Mouse (Mus musculus) CH12.LX (cell line): Measurements from ENCODE around the gene 2010300C02Rik. TPM values are rescaled to one million over a fixed set of nuclear protein-coding genes. Genes with fewer than 3 reads are reported as not detected.

Experiments
- DNase-seq: peaks from one replicate; pipeline ENCODE4 v3.0.0-alpha.2; 2013; ENCODE audit errors: extremely low read depth
- H3K27ac ChIP-seq: 2 replicates; pipeline ENCODE4 v1.5.1; 2012; ENCODE audit warnings: low read depth, mild to moderate bottlenecking, control low read depth, moderate library complexity; ENCODE audit not compliant: insufficient read depth
- H3K27me3 ChIP-seq: replicated peaks from 2 replicates; pipeline ENCODE3; 2012; ENCODE audit warnings: inconsistent platforms
- H3K36me3 ChIP-seq, 2 experiments: replicated peaks in 1 of 2; 2 replicates each; pipeline versions ENCODE3 to v1.6.1; 2012; ENCODE audit warnings: inconsistent platforms in 1 of 2, low read length in 1 of 2, mild to moderate bottlenecking in 1 of 2, mixed read lengths in 1 of 2, moderate library complexity in 1 of 2; ENCODE audit not compliant: control insufficient read depth in 1 of 2, insufficient read depth in 1 of 2
- H3K4me1 ChIP-seq, 2 experiments: 2 replicates each; pipeline ENCODE4 v1.6.1; 2012; ENCODE audit warnings: inconsistent platforms in 1 of 2, moderate library complexity in 1 of 2; ENCODE audit not compliant: insufficient read depth in 2 of 2, control insufficient read depth in 1 of 2
- H3K4me2 ChIP-seq: 2 replicates; pipeline ENCODE4 v1.6.1; 2012; ENCODE audit warnings: low read depth, mild to moderate bottlenecking, control low read depth; ENCODE audit not compliant: poor library complexity, insufficient read depth, severe bottlenecking
- H3K4me3 ChIP-seq, 3 experiments: fragments of 150-350 bp in 1 of 3; sonication (generic) in 1 of 3; replicated peaks in 1 of 3; 2 replicates each; pipeline versions ENCODE3 to v1.5.1; 2011 to 2012; ENCODE audit warnings: low read depth in 2 of 3, low read length in 2 of 3, mild to moderate bottlenecking in 2 of 3, moderate library complexity in 2 of 3, control low read depth in 1 of 3, improper control_type of control experiment in 1 of 3, inconsistent platforms in 1 of 3, mixed read lengths in 1 of 3; ENCODE audit not compliant: poor library complexity in 1 of 3
- H3K79me2 ChIP-seq: replicated peaks from 2 replicates; pipeline ENCODE4 v1.6.1; 2012; ENCODE audit warnings: mild to moderate bottlenecking, moderate library complexity; ENCODE audit not compliant: control insufficient read depth, poor library complexity, insufficient read depth, severe bottlenecking; ENCODE audit errors: extremely low read depth
- H3K9ac ChIP-seq: 2 replicates; pipeline ENCODE4 v1.6.1; 2012; ENCODE audit warnings: low read depth, mild to moderate bottlenecking, control low read depth, moderate library complexity; ENCODE audit not compliant: insufficient read depth
- H3K9me3 ChIP-seq: replicated peaks from 2 replicates; pipeline ENCODE3; 2012; ENCODE audit warnings: low read length, inconsistent platforms, mixed read lengths
- BHLHE40 ChIP-seq: IDR thresholded peaks from 2 replicates; pipeline ENCODE4 v1.6.1; 2011; ENCODE audit warnings: mild to moderate bottlenecking, low read depth, low read length, improper control_type of control experiment
- CHD2 ChIP-seq: IDR thresholded peaks from 2 replicates; pipeline ENCODE4 v1.6.1; 2011; ENCODE audit warnings: low read length, improper control_type of control experiment
- CTCF ChIP-seq, 2 experiments: IDR thresholded peaks in 1 of 2; conservative IDR thresholded peaks in 1 of 2; 2 replicates each; pipeline ENCODE4 v1.5.1; 2011 to 2012; ENCODE audit warnings: low read depth in 2 of 2, low read length in 2 of 2, improper control_type of control experiment in 1 of 2, inconsistent platforms in 1 of 2, mild to moderate bottlenecking in 1 of 2, moderate library complexity in 1 of 2
- E2F4 ChIP-seq: IDR thresholded peaks from 2 replicates; pipeline ENCODE4 v1.6.1; 2011; ENCODE audit warnings: low read depth, low read length, improper control_type of control experiment; ENCODE audit not compliant: insufficient replicate concordance
- ELF1 ChIP-seq: IDR thresholded peaks from 2 replicates; pipeline ENCODE4 v1.6.1; 2014; ENCODE audit warnings: low read depth, mild to moderate bottlenecking, inconsistent platforms, low read length, improper control_type of control experiment
- EP300 ChIP-seq: IDR thresholded peaks from 2 replicates; pipeline ENCODE4 v1.6.1; 2011; ENCODE audit warnings: low read length, improper control_type of control experiment
- GABPA ChIP-seq: IDR thresholded peaks from 2 replicates; pipeline ENCODE4 v1.6.1; 2012; ENCODE audit warnings: low read depth, low read length, improper control_type of control experiment, inconsistent platforms; ENCODE audit not compliant: insufficient replicate concordance
- HCFC1 ChIP-seq: IDR thresholded peaks from 2 replicates; pipeline ENCODE4 v1.6.1; 2012; ENCODE audit warnings: low read depth, mild to moderate bottlenecking, inconsistent platforms, low read length, improper control_type of control experiment
- IRF4 ChIP-seq: IDR thresholded peaks from 2 replicates; pipeline ENCODE4 v1.6.1; 2014; ENCODE audit warnings: low read depth, mild to moderate bottlenecking, inconsistent platforms, low read length, improper control_type of control experiment
- JUND ChIP-seq: conservative IDR thresholded peaks from 2 replicates; pipeline ENCODE4 v1.6.1; 2011; ENCODE audit warnings: low read depth, low read length, improper control_type of control experiment
- MAX ChIP-seq: IDR thresholded peaks from 2 replicates; pipeline ENCODE4 v1.6.1; 2011; ENCODE audit warnings: low read length, improper control_type of control experiment
- MAZ ChIP-seq: IDR thresholded peaks from 2 replicates; pipeline ENCODE4 v1.6.1; 2012; ENCODE audit warnings: low read depth, mild to moderate bottlenecking, inconsistent platforms, low read length, improper control_type of control experiment, moderate library complexity
- MXI1 ChIP-seq: IDR thresholded peaks from 2 replicates; pipeline ENCODE4 v1.6.1; 2011; ENCODE audit warnings: mild to moderate bottlenecking, low read depth, low read length, improper control_type of control experiment
- MYC ChIP-seq: IDR thresholded peaks from 2 replicates; pipeline ENCODE4 v1.6.1; 2011; ENCODE audit warnings: low read depth, mild to moderate bottlenecking, improper control_type of control experiment, low read length
- NELFE ChIP-seq: IDR thresholded peaks from 2 replicates; pipeline ENCODE4 v1.6.1; 2011; ENCODE audit warnings: low read depth, low read length, improper control_type of control experiment
- NRF1 ChIP-seq: IDR thresholded peaks from 2 replicates; pipeline ENCODE4 v1.6.1; 2014; ENCODE audit warnings: low read depth, mild to moderate bottlenecking, inconsistent platforms, low read length, improper control_type of control experiment, moderate library complexity
- PAX5 ChIP-seq: IDR thresholded peaks from 2 replicates; pipeline ENCODE4 v1.6.1; 2012; ENCODE audit warnings: low read length, inconsistent platforms, mixed read lengths
- POLR2A ChIP-seq: IDR thresholded peaks from 2 replicates; pipeline ENCODE4 v1.6.1; 2011; ENCODE audit warnings: low read depth, mild to moderate bottlenecking, improper control_type of control experiment, low read length
- POLR2AphosphoS2 ChIP-seq: IDR thresholded peaks from 2 replicates; pipeline ENCODE4 v1.6.1; 2011; ENCODE audit warnings: low read depth, low read length, improper control_type of control experiment
- RAD21 ChIP-seq: IDR thresholded peaks from 2 replicates; pipeline ENCODE4 v1.6.1; 2011; ENCODE audit warnings: low read depth, mild to moderate bottlenecking, low read length, improper control_type of control experiment, moderate library complexity
- RCOR1 ChIP-seq: conservative IDR thresholded peaks from 2 replicates; pipeline ENCODE4 v1.6.1; 2012; ENCODE audit warnings: low read depth, mild to moderate bottlenecking, inconsistent platforms, low read length, improper control_type of control experiment
- SIN3A ChIP-seq: IDR thresholded peaks from 2 replicates; pipeline ENCODE4 v1.6.1; 2012; ENCODE audit warnings: low read length, improper control_type of control experiment, inconsistent platforms
- SMC3 ChIP-seq: IDR thresholded peaks from 2 replicates; pipeline ENCODE4 v1.6.1; 2011; ENCODE audit warnings: low read depth, low read length, improper control_type of control experiment
- TCF12 ChIP-seq: IDR thresholded peaks from 2 replicates; pipeline ENCODE4 v1.6.1; 2014; ENCODE audit warnings: low read depth, mild to moderate bottlenecking, inconsistent platforms, low read length, improper control_type of control experiment
- UBTF ChIP-seq: IDR thresholded peaks from 2 replicates; pipeline ENCODE4 v1.6.1; 2012; ENCODE audit warnings: low read depth, mild to moderate bottlenecking, inconsistent platforms, low read length, improper control_type of control experiment, moderate library complexity
- USF1 ChIP-seq: IDR thresholded peaks from 2 replicates; pipeline ENCODE4 v1.6.1; 2014; ENCODE audit warnings: low read depth, mild to moderate bottlenecking, inconsistent platforms, low read length, improper control_type of control experiment
- ZC3H11A ChIP-seq: IDR thresholded peaks from 2 replicates; pipeline ENCODE4 v1.6.1; 2012; ENCODE audit warnings: low read depth, mild to moderate bottlenecking, inconsistent platforms, low read length, improper control_type of control experiment
- ZKSCAN1 ChIP-seq: IDR thresholded peaks from 2 replicates; pipeline ENCODE4 v1.6.1; 2012; ENCODE audit warnings: low read depth, inconsistent platforms, low read length, improper control_type of control experiment, borderline replicate concordance
- ZNF384 ChIP-seq: IDR thresholded peaks from 2 replicates; pipeline ENCODE4 v1.6.1; 2012; ENCODE audit warnings: low read depth, low read length, improper control_type of control experiment, inconsistent platforms
- dilution Hi-C: fragments of 300-500 bp; cut with MboI; formaldehyde crosslinking; loops from 2 replicates; pipeline ENCODE4 v1.14.3; 2020; ENCODE audit warnings: low sequenced_read_pairs; ENCODE audit not compliant: extremely low pct_unique_long_range_greater_than_20kb, extremely low pct_ligation_motif_present
- in situ Hi-C: fragments of 300-500 bp; cut with MboI; formaldehyde crosslinking; loops from 3 replicates; pipeline ENCODE4 v1.14.3; 2019; ENCODE audit warnings: low sequenced_read_pairs, low pct_ligation_motif_present, low pct_unique_long_range_greater_than_20kb, mixed read lengths
- polyA plus RNA-seq: library from polyadenylated mRNA; unstranded; fragments of >175 nt; gene quantifications from 2 replicates; pipeline ENCODE4 v1.2.1, GENCODE M21; 2012; ENCODE audit warnings: low read depth; ENCODE audit not compliant: insufficient read length
- total RNA-seq, 2 experiments: library from RNA; depleted of rRNA; stranded (reverse); fragments of 300-350 nt in 1 of 2; fragments of >200 nt in 1 of 2; gene quantifications; 2 replicates each; pipeline ENCODE4 v1.2.3; 2012 to 2014

2010300C02Rik gene
- total and polyA plus RNA-seq, 3 experiments = 0.08 to 0.25 (median 0.09) TPM

DNA sequence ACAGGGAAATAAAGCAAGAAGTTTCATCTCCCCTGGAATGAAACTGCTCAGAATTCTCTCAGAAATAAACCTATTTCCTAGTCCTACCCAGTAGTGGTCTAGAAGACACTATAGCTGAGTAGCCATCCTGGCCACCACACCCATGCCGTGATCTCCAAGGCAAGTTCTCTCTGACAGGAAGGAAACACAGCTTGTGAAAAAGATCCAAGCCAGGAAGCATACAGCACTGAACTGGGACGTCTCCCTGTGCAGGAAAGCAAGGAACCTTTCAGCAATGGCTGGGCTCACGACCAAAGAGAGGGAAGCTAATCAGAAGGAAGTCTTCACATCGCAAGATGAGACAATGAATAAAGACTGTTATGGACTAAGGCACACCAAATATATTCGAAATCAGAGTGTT, 86.4 kb downstream of the 2010300C02Rik start:
- no peak for DNase-seq
- in situ Hi-C loops (loop anchor here (5.0 to 25.0 kb wide), 4 partner anchors 91 to 846 kb away; partner anchors contain the start of gene Mgat4a), dilution Hi-C loops (no loop called here)
- Histone ChIP-seq H3K79me2 (no peaks in the 10 kb centered on the region), H3K4me3 (no peak overlapping the region), H3K27me3 (no peaks in the 10 kb centered on the region), H3K27ac (no peak overlapping the region), H3K9ac (no peak overlapping the region), H3K9me3 (no peaks in the 10 kb centered on the region), H3K4me2 (no peak overlapping the region), H3K36me3 (no peaks in the 10 kb centered on the region), H3K4me1 (peaks cover 0 to 27% of the 10 kb centered on the region in 2 experiments; a peak in 2 of 4 replicates)
- no peak for TF ChIP-seq ZC3H11A
- TF ChIP-seq MAX = no peak
- TF ChIP-seq SIN3A = no peak
- no peak for TF ChIP-seq SMC3
- TF ChIP-seq ELF1 = no peak
- no peak for TF ChIP-seq IRF4
- no peak for TF ChIP-seq CHD2
- TF ChIP-seq BHLHE40 = no peak
- no peak for TF ChIP-seq POLR2AphosphoS2
- TF ChIP-seq E2F4 = no peak
- no peak for TF ChIP-seq USF1
- TF ChIP-seq POLR2A = no peak
- no peak for TF ChIP-seq ZKSCAN1
- TF ChIP-seq MAZ = no peak
- TF ChIP-seq ZNF384 = no peak
- no peak for TF ChIP-seq CTCF (conservative IDR thresholded peaks at IDR 0.05 in 1 of 2, IDR thresholded peaks at IDR 0.05 in 1 of 2; ENCODE audit: low read depth in 2 of 2, low read length in 2 of 2)
- no peak for TF ChIP-seq RAD21
- no peak for TF ChIP-seq NRF1
- no peak for TF ChIP-seq EP300

DNA sequence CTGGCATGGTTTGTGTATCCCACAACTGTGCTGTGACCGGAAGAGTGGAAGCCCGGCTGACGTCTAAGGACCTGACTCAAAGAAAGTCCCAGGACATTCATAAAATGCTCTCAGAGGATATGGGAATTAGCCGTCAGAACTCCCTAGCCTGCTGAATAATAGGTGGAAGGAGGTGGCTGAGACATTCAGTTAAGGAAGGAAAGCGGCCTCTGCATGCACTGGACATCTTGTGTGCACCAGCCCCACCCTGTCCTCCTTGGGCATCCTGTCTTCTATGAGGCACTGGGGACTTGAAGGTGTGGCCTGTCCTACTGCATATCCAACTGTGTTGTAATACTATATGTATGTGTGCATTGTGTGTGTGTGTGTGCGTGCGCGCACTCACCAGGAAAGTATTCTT, 87.5 kb downstream of the 2010300C02Rik start:
- H3K27me3 ChIP-seq = no peaks in the 10 kb centered on the region
- dilution Hi-C loops = no loop called here
- no peaks in the 10 kb centered on the region for H3K36me3 ChIP-seq
- in situ Hi-C loops = loop anchor here (5.0 to 25.0 kb wide), 4 partner anchors 90 to 845 kb away; partner anchors contain the start of gene Mgat4a
- no peak overlapping the region for H3K4me2 ChIP-seq
- H3K79me2 ChIP-seq = no peaks in the 10 kb centered on the region
- H3K9me3 ChIP-seq = peaks cover 4% of the 10 kb centered on the region
- H3K4me1 ChIP-seq = peaks cover 0 to 26% of the 10 kb centered on the region in 2 experiments; a peak in 2 of 4 replicates
- no peak overlapping the region for H3K9ac ChIP-seq
- H3K4me3 ChIP-seq = no peak overlapping the region
- H3K27ac ChIP-seq = no peak overlapping the region
- TF ChIP-seq USF1 = no peak
- TF ChIP-seq HCFC1 = no peak
- TF ChIP-seq ELF1 = no peak
- no peak for TF ChIP-seq BHLHE40
- TF ChIP-seq MXI1 = no peak
- no peak for TF ChIP-seq NRF1
- no peak for TF ChIP-seq UBTF
- TF ChIP-seq RCOR1 = no peak
- TF ChIP-seq IRF4 = no peak
- no peak for TF ChIP-seq TCF12
- TF ChIP-seq MYC = no peak
- TF ChIP-seq ZKSCAN1 = no peak
- no peak for TF ChIP-seq MAZ
- TF ChIP-seq PAX5 = no peak
- no peak for TF ChIP-seq CTCF (conservative IDR thresholded peaks at IDR 0.05 in 1 of 2, IDR thresholded peaks at IDR 0.05 in 1 of 2; ENCODE audit: low read depth in 2 of 2, low read length in 2 of 2)
- TF ChIP-seq JUND = no peak
- no peak for TF ChIP-seq GABPA
- no peak for TF ChIP-seq ZC3H11A
- TF ChIP-seq NELFE = no peak
- TF ChIP-seq POLR2AphosphoS2 = no peak
- no peak for DNase-seq
